Mouse (Mus musculus) erythroblast, embryonic 14.5 days (primary cell): ENCODE results near the gene Lce1g.

Experiments
- GATA1 ChIP-seq: IDR thresholded peaks from 2 replicates; pipeline ENCODE4 v1.6.1; 2012; ENCODE audit warnings: low read length, inconsistent platforms, mixed read lengths
- TAL1 ChIP-seq: IDR thresholded peaks from 3 replicates; pipeline ENCODE4 v1.6.1; 2012; ENCODE audit warnings: low read length, inconsistent platforms, mixed read lengths

DNA sequence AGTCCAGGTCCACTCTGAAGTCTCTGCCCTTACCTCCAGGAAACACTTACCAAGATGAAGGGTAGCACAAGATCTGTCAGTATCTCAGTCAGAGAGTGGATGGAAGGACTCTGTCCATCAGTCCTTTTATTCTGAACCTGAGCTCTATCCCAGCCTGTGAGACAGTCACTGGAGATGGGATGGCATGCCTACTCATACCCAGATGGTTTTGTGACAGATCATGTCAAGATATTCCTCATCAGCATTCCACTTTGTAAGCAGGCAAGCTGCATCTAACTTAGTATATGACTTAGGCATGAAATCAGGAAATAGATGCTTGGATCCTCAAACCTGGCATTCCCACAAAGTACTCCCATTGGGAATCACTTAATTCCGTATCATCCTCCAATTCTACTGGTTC is 26.7 kb upstream of the Lce1g start, which contains the start of gene Lce1i:
- no peak for TF ChIP-seq GATA1
- no peak for TF ChIP-seq TAL1
